Mouse (Mus musculus) heart, adult 2 months (tissue): ENCODE measurements around the gene Rilpl1.

Experiments
- EP300 ChIP-seq: fragments of 200-500 bp; IDR thresholded peaks from 2 replicates; pipeline ENCODE4 v1.6.1; 2011; ENCODE audit warnings: low read depth, low read length, control low read depth; ENCODE audit not compliant: insufficient read depth
- POLR2A ChIP-seq: fragments of 200-500 bp; IDR thresholded peaks from 2 replicates; pipeline ENCODE4 v1.6.1; 2011; ENCODE audit warnings: mild to moderate bottlenecking, low read depth, low read length, control low read depth; ENCODE audit not compliant: insufficient read depth

DNA sequence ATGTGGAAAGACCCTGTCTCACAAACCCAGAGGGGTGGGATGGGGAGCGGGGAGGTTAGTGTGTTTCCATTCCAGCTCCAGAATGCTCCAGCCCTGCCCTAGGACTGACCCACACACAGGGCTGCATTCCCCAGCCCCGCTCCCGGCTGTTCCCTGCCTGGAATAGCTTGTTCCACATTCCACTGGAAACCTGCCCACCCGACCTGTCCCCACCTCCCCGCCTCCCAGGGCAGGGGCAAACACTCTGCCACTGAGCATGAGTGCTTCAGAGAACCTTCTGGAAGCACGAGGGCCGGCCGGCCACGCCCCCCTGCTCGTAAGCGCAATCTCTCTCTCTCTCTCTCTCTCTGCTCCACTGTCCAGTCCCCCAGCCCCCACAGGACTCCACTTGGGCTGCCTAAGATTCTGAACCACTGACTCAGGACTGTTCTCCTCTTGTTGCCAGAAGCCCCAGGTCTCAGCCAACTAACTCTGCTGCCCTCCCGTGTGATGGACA, 21.4 kb downstream of the Rilpl1 start:
- TF ChIP-seq EP300 = peak; percentile 99
- peak; percentile 43; the same call in 1 of the 2 replicates for TF ChIP-seq POLR2A
